Mouse (Mus musculus) bone marrow, adult 2 months (tissue): ENCODE measurements around the gene Nxn.

Experiments used
- CTCF ChIP-seq: fragments of 200-500 bp; IDR thresholded peaks from 2 replicates; pipeline ENCODE4 v1.5.1; 2011; ENCODE audit warnings: low read length, control low read depth; ENCODE audit not compliant: control insufficient read depth, insufficient read depth
- POLR2A ChIP-seq: fragments of 200-500 bp; IDR thresholded peaks from 2 replicates; pipeline ENCODE4 v1.6.1; 2011; ENCODE audit warnings: low read depth, mild to moderate bottlenecking, control low read depth, low read length, borderline replicate concordance; ENCODE audit not compliant: control insufficient read depth

GRCm38 (mm10) chr11:76343031-76343430, 55.9 kb downstream of the Nxn start:
- no peak for TF ChIP-seq CTCF
- no peak for TF ChIP-seq POLR2A
